ENCODE assay signal across 10 mouse cellular contexts in the genomic region with DNA sequence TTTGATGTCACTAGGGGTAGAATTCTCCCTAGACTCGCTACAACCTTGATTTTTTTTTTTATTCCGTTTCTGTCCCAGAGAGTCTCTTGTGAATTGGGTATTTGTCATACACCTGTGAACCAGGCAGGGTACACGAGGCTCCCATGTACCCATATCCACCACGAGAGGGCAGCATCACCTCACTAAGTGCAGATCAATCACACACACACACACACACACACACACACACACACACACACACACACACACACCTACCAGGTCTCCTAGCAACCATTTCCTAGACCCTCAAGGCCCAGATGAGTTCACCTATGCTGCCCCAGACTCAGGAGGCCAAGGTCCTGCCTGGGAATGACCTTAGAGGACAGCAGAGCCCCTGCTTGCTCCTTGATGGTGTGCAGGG.
DNase-seq lines count a peak whose midpoint lies in the region; ATAC-seq and TF ChIP-seq lines count a peak whose summit lies in the region.
"Had no signal": no experiment of that assay in that cellular context is flagged by ENCODE, and none has a peak within 500 bp of the region (broad histone marks: within the 10 kb centered on the region; RNA-seq: fewer than 3 reads in every experiment).

No protein-coding gene starts in this region.

- H3K4me1 ChIP-seq in heart, embryonic 13.5 days, result peaks cover 48% of the 10 kb centered on the region
- H3K4me1 ChIP-seq in embryonic fibroblast, embryonic 13.5 days (ENCODE audit: control insufficient read depth, insufficient read depth, low read length), result peaks cover 12% of the 10 kb centered on the region; the same call in 1 of the 2 replicates
- peaks cover 57% of the 10 kb centered on the region for H3K4me1 ChIP-seq in limb, embryonic 10.5 days
- peaks cover 4% of the 10 kb centered on the region; the same call in 1 of the 2 replicates for H3K4me1 ChIP-seq in neural tube, embryonic 11.5 days (ENCODE audit: control insufficient read depth, insufficient read depth, low read length)

- H3K79me2 ChIP-seq in C2C12 (ENCODE audit: control insufficient read depth, insufficient read depth), result no peaks in the 10 kb centered on the region

- peaks cover 28% of the 10 kb centered on the region for H3K27me3 ChIP-seq in heart, embryonic 13.5 days (replicated peaks)
- H3K27me3 ChIP-seq in C2C12 (ENCODE audit: control insufficient read depth, insufficient read depth, insufficient read length), result no peaks in the 10 kb centered on the region
- no peaks in the 10 kb centered on the region for H3K27me3 ChIP-seq in limb, embryonic 10.5 days (ENCODE audit: low read depth, poor library complexity, severe bottlenecking)
- H3K27me3 ChIP-seq in neural tube, embryonic 11.5 days (ENCODE audit: control insufficient read depth, insufficient read depth, low read length), result no peaks in the 10 kb centered on the region

- no peak for DNase-seq in heart, postnatal 25 days (ENCODE audit: low spot score)
- DNase-seq in adrenal gland, postnatal 36 days, result peak; percentile 63 to 80
- peak; percentile 88 for DNase-seq in limb, embryonic 10.5 days (ENCODE audit: low spot score)
- DNase-seq in neural tube, embryonic 11.5 days (ENCODE audit: low spot score), result peak; percentile 59
- no peak for DNase-seq in ovary, adult 18-20 months (ENCODE audit: low spot score)

- no peak overlapping the region for H3ac ChIP-seq in C2C12 (ENCODE audit: control insufficient read depth, insufficient read length, low read depth)

- no peaks in the 10 kb centered on the region for H3K36me3 ChIP-seq in heart, embryonic 13.5 days
- no peaks in the 10 kb centered on the region for H3K36me3 ChIP-seq in C2C12 (ENCODE audit: control insufficient read depth, insufficient read depth)
- H3K36me3 ChIP-seq in limb, embryonic 10.5 days, result no peaks in the 10 kb centered on the region
- H3K36me3 ChIP-seq in neural tube, embryonic 11.5 days (ENCODE audit: control insufficient read depth, insufficient read depth, low read length), result no peaks in the 10 kb centered on the region
- H3K36me3 ChIP-seq: liver, embryonic 15.5 days had no signal

- no peak for TF ChIP-seq POLR2A in embryonic fibroblast, embryonic 13.5 days (IDR thresholded peaks at IDR 0.05; ENCODE audit: low read depth, low read length)

- TF ChIP-seq CTCF in C2C12 (IDR thresholded peaks at IDR 0.05; ENCODE audit: control insufficient read depth, insufficient read depth, insufficient read length), result peak; percentile 82
- TF ChIP-seq CTCF in embryonic fibroblast, embryonic 13.5 days (IDR thresholded peaks at IDR 0.05; ENCODE audit: borderline replicate concordance, insufficient read depth, low read length), result peak; percentile 92; the same call in 1 of the 2 replicates

- no peak for ATAC-seq in heart, embryonic 13.5 days (ENCODE audit: extremely low read depth, insufficient number of reproducible peaks, low FRiP score, low TSS enrichment)
- ATAC-seq in neural tube, embryonic 11.5 days (ENCODE audit: insufficient read depth, low FRiP score, low TSS enrichment), result no peak; the same call in 1 of the 2 replicates

- H3K9ac ChIP-seq in heart, embryonic 13.5 days, result 0 out of 2 replicates have a peak overlapping the region, but pooled peaks have one; percentile 33
- no peak overlapping the region for H3K9ac ChIP-seq in neural tube, embryonic 11.5 days (ENCODE audit: low read length)
- H3K9ac ChIP-seq: liver, embryonic 15.5 days had no signal

- H3K4me2 ChIP-seq in heart, embryonic 13.5 days, result no peak overlapping the region
- no peak overlapping the region for H3K4me2 ChIP-seq in neural tube, embryonic 11.5 days (ENCODE audit: low read depth)
- H3K4me2 ChIP-seq: liver, embryonic 15.5 days had no signal

- no peak overlapping the region for H3K4me3 ChIP-seq in heart, embryonic 13.5 days
- H3K4me3 ChIP-seq in C2C12 (ENCODE audit: insufficient read depth, poor library complexity, severe bottlenecking), result no peak overlapping the region
- H3K4me3 ChIP-seq in embryonic fibroblast, embryonic 13.5 days (ENCODE audit: insufficient read depth, low read length), result no peak overlapping the region
- no peak overlapping the region; the same call in 1 of the 2 replicates for H3K4me3 ChIP-seq in limb, embryonic 10.5 days
- H3K4me3 ChIP-seq in neural tube, embryonic 11.5 days (ENCODE audit: low read depth, low read length), result no peak overlapping the region
- H3K4me3 ChIP-seq: erythroblast, embryonic 14.5 days; liver, embryonic 15.5 days had no signal

- no peak overlapping the region for H3K27ac ChIP-seq in heart, embryonic 13.5 days (replicated peaks)
- no peak overlapping the region for H3K27ac ChIP-seq in embryonic fibroblast, embryonic 13.5 days (ENCODE audit: insufficient read depth, low read length)
- H3K27ac ChIP-seq in limb, embryonic 10.5 days, result peak overlapping the region; percentile 43; the same call in 1 of the 2 replicates
- no peak overlapping the region for H3K27ac ChIP-seq in neural tube, embryonic 11.5 days (ENCODE audit: low read depth, low read length)
- H3K27ac ChIP-seq: liver, embryonic 15.5 days had no signal

- 4% methylated on average over 4 of the region's 4 CpGs for WGBS in heart, embryonic 13.5 days
- 4% methylated on average over 4 of the region's 4 CpGs for WGBS in limb, embryonic 10.5 days
- WGBS in neural tube, embryonic 11.5 days, result 7% methylated on average over 4 of the region's 4 CpGs

- intact Hi-C loops in heart, postnatal 25 days (cut with DNase I), result loop anchor here (1.0 to 5.0 kb wide), 2 partner anchors 132 to 204 kb away; no protein-coding TSS in a partner anchor

- no peaks in the 10 kb centered on the region for H3K79me3 ChIP-seq in C2C12 (ENCODE audit: low read depth)

- no peaks in the 10 kb centered on the region for H3K9me3 ChIP-seq in heart, embryonic 13.5 days
- H3K9me3 ChIP-seq in limb, embryonic 10.5 days (replicated peaks), result no peaks in the 10 kb centered on the region
- H3K9me3 ChIP-seq in neural tube, embryonic 11.5 days (ENCODE audit: control insufficient read depth, low read length), result no peaks in the 10 kb centered on the region
- H3K9me3 ChIP-seq: liver, embryonic 15.5 days had no signal

TF ChIP-seq in C2C12, 6 proteins besides CTCF, POLR2A, EP300 and RAD21:
- TF ChIP-seq FOSL1 (IDR thresholded peaks at IDR 0.05; ENCODE audit: insufficient read depth, low read length, poor library complexity, severe bottlenecking) (no peak), MYOD1 (IDR thresholded peaks at IDR 0.05; ENCODE audit: control insufficient read depth, insufficient read length, low read depth) (no peak), USF1 (IDR thresholded peaks at IDR 0.05; ENCODE audit: low read depth) (no peak), CEBPB (IDR thresholded peaks at IDR 0.05; ENCODE audit: low read depth) (no peak), MYOG (IDR thresholded peaks at IDR 0.05; ENCODE audit: control insufficient read depth, extremely low read depth, insufficient read length) (no peak), MAX (IDR thresholded peaks at IDR 0.05) (no peak)

Comparison
In these comparisons a context has a peak if more than half of its experiments do, and no peak if none do; other contexts are left out.
1. DNase-seq: peak in adrenal gland, postnatal 36 days (2 of 2), limb, embryonic 10.5 days (single experiment) and neural tube, embryonic 11.5 days (single experiment); none in heart, postnatal 25 days (single experiment) and ovary, adult 18-20 months (single experiment).